Mouse (Mus musculus): ENCODE results near the gene Mdk. TPM values are rescaled to one million over a fixed set of nuclear protein-coding genes. Genes with fewer than 3 reads are reported as not detected.

Mdk gene
- polyA plus RNA-seq, 1 experiment from 2014 or later: 1,773 TPM

DNA sequence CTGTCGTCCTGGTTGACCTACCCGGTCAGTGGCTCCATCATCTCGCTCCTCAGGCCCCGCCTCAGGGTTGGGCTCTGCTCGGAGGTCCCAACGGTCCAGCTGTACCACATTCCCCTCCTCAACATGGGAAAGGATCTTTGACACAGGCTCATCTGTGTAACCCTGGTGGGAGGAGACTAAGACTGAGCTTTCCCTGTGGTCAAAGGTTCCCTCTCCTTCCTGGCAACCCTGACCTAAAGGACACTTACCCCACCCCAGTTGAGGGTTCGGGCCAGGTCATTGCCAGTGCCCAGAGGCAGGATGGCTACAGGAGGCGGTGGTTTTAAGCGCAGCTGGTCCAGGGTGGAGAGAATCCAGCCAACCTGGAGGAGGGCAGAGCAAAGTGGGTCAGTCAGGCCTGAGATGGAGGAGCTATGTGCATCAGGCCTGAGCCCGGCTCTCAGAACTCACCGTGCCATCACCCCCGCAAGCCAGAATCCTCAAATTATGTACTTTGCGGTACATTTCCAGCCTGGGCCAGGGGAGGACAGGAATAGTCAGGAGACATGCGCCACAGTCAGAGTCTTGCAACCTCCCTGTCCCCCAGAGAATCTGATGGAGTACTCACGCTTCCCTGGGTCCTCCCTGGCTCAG, 7.3 kb upstream of the Mdk start:
- no peaks in the 10 kb centered on the region for H3K27me3 ChIP-seq (ENCODE audit: poor library complexity, severe bottlenecking)
- no peak for DNase-seq (ENCODE audit: extremely low spot score, low spot score)
- H3K36me3 ChIP-seq (replicated peaks): peaks cover 81% of the 10 kb centered on the region
- no peaks in the 10 kb centered on the region for H3K9me3 ChIP-seq
- H3K27ac ChIP-seq: no peak overlapping the region
- H3K4me3 ChIP-seq: no peak overlapping the region
- H3K4me1 ChIP-seq: peaks cover 32% of the 10 kb centered on the region
- WGBS: 83% methylated on average over 15 of the region's 15 CpGs

DNA sequence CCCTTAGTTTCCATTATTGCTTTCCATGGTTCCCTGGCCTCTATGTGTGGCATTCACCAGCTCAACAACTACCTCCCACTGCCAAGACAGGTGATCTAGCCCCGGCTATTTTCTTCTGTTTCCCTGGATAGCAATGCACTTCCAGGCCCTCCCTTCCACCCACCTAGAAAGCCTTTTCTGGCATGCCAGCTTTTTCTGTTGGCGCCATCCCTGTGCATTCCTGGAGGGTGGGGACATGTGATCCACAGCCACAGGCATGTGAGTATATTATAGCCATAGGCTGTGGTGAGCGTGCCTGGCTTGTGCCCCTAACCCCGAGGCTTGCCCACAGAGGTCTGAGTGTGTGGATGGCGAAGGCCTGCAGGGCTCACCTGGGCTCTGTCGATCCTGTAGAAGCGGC, 4.1 kb upstream of the Mdk start:
- Histone ChIP-seq H3K4me1 (peaks cover 58% of the 10 kb centered on the region), H3K36me3 (replicated peaks) (peaks cover 79% of the 10 kb centered on the region), H3K4me3 (no peak overlapping the region), H3K27me3 (ENCODE audit: poor library complexity, severe bottlenecking) (no peaks in the 10 kb centered on the region), H3K27ac (0 out of 2 replicates have a peak overlapping the region, but pooled peaks have one; percentile 56), H3K9me3 (no peaks in the 10 kb centered on the region)
- WGBS: 90% methylated on average over 7 of the region's 7 CpGs
- DNase-seq (ENCODE audit: extremely low spot score, low spot score): no peak

DNA sequence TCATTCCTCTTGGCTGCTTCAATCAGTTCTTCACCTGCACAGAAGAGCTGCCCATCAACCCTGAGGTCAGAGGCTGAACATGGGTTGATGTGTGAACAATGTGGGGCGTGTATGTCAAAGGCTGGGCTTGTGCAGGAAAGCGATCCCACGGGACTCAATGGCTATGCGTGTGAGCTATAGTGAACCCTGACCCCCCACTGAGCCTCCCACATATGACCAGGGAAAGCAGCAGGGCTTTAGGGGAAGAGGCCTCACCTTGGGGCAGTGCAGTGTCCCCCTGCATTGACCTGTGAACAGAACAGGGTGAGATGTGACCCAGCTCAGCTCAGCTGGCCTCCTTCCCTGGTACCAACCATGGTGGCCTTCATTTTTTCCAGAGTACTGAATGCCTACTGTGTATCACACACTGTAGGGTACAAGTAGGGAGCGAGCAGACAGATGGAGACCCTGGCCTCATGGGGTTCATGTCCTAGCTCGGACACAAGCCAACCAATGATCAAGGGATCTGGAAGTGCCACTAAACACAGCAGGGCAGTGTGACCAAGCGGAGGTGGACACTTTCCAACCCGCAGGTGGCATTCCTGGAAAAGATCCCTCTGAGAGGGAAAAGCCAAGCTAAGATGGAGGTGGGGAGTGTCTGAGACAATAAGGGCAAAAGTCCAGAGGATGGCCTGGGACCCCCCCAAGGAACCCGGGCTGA, 2.9 kb upstream of the Mdk start:
- H3K4me3 ChIP-seq: no peak overlapping the region; the same call in 1 of the 2 replicates
- H3K27me3 ChIP-seq (ENCODE audit: poor library complexity, severe bottlenecking): no peaks in the 10 kb centered on the region
- no peaks in the 10 kb centered on the region for H3K9me3 ChIP-seq
- H3K27ac ChIP-seq: peak overlapping the region; percentile 53; the same call in 1 of the 2 replicates
- DNase-seq (ENCODE audit: extremely low spot score, low spot score): no peak
- 91% methylated on average over 9 of the region's 9 CpGs for WGBS
- peaks cover 64% of the 10 kb centered on the region for H3K4me1 ChIP-seq
- peaks cover 69% of the 10 kb centered on the region for H3K36me3 ChIP-seq (replicated peaks)

DNA sequence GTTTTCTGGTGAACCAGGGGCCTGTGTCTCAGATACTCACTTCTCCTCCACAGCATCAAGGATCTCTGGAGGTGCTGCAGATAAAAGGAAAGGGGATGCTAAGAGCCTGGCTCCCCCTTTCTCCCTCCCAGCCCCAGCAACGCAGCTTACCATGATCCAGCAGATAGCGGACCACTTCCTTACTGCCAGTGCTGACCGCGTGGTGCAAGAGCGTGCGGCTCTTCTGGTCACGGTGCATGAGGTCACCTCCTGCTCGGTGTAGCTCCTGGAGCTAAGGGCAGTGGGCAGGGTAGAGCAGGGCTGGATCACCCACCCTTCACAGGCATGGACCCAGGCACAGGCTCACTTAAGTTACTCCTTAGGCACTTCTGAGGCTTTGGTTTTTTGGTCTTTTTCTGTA, 1.9 kb upstream of the Mdk start:
- WGBS: 73% methylated on average over 8 of the region's 8 CpGs
- H3K36me3 ChIP-seq (replicated peaks): peaks cover 69% of the 10 kb centered on the region
- H3K9me3 ChIP-seq: no peaks in the 10 kb centered on the region
- H3K4me1 ChIP-seq: peaks cover 74% of the 10 kb centered on the region
- DNase-seq (ENCODE audit: extremely low spot score, low spot score): no peak
- peak overlapping the region; percentile 100 for H3K27ac ChIP-seq
- H3K4me3 ChIP-seq: peak overlapping the region; percentile 83; the same call in 1 of the 2 replicates
- H3K27me3 ChIP-seq (ENCODE audit: poor library complexity, severe bottlenecking): 0 out of 2 replicates have a peak, but pooled peaks cover under 1% of the 10 kb centered on the region

DNA sequence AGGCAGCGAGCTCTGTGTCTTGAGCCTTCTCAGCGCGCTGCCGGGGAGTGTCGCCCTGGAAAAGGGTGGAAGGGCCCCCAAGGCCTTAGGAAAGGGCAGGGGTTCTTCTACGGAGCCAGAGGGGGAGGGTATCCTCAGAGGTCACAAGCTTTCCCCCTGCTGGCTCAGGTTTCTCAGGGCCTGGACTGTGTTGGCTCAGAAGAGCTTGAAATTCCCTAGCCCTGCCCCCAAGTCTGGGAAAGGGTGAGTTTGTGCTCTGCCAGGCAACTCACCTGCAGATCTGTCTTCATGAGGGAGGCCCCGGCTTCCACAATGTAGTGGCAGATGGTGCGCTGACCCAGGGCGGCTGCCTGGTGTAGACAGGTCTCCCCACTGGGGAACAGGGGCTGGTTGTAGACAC, 1.4 kb upstream of the Mdk start:
- Histone ChIP-seq H3K4me3 (peak overlapping the region; percentile 83), H3K36me3 (replicated peaks) (peaks cover 69% of the 10 kb centered on the region), H3K27me3 (ENCODE audit: poor library complexity, severe bottlenecking) (peaks cover 6% of the 10 kb centered on the region; the same call in 1 of the 2 replicates), H3K9me3 (no peaks in the 10 kb centered on the region), H3K4me1 (peaks cover 79% of the 10 kb centered on the region), H3K27ac (peak overlapping the region; percentile 100)
- DNase-seq (ENCODE audit: extremely low spot score, low spot score): peak; percentile 49
- 12% methylated on average over 9 of the region's 9 CpGs for WGBS

GRCm38 (mm10) chr2:91932737-91933350, 747 bp upstream of the Mdk start:
- H3K4me1 ChIP-seq: peaks cover 86% of the 10 kb centered on the region

GRCm38 (mm10) chr2:91931328-91932159, 553 bp downstream of the Mdk start:
- H3K27ac ChIP-seq: peak overlapping the region; percentile 100
- under 1% methylated on average over 50 of the region's 50 CpGs for WGBS

More at GRCm38 (mm10) chr2:91932737-91933350, 747 bp upstream of the Mdk start:
- DNase-seq (ENCODE audit: extremely low spot score, low spot score): no peak
- Histone ChIP-seq H3K27ac (peak overlapping the region; percentile 100), H3K36me3 (replicated peaks) (peaks cover 69% of the 10 kb centered on the region), H3K9me3 (no peaks in the 10 kb centered on the region), H3K4me3 (peak overlapping the region; percentile 83), H3K27me3 (ENCODE audit: poor library complexity, severe bottlenecking) (peaks cover 8% of the 10 kb centered on the region; the same call in 1 of the 2 replicates)
- WGBS: 9% methylated on average over 6 of the region's 6 CpGs

GRCm38 (mm10) chr2:91930761-91931291, 1.3 kb downstream of the Mdk start:
- H3K4me3 ChIP-seq: peak overlapping the region; percentile 83
- peaks cover 82% of the 10 kb centered on the region for H3K4me1 ChIP-seq
- peak overlapping the region; percentile 100 for H3K27ac ChIP-seq
- WGBS: under 1% methylated on average over 23 of the region's 23 CpGs
- peak; percentile 62 for DNase-seq (ENCODE audit: extremely low spot score, low spot score)
- H3K36me3 ChIP-seq (replicated peaks): peaks cover 55% of the 10 kb centered on the region
- no peaks in the 10 kb centered on the region for H3K9me3 ChIP-seq
- H3K27me3 ChIP-seq (ENCODE audit: poor library complexity, severe bottlenecking): peaks cover 15% of the 10 kb centered on the region

More at GRCm38 (mm10) chr2:91931328-91932159, 553 bp downstream of the Mdk start:
- Histone ChIP-seq H3K27me3 (ENCODE audit: poor library complexity, severe bottlenecking) (peaks cover 13% of the 10 kb centered on the region; the same call in 1 of the 2 replicates), H3K4me3 (peak overlapping the region; percentile 83), H3K4me1 (peaks cover 85% of the 10 kb centered on the region), H3K9me3 (no peaks in the 10 kb centered on the region), H3K36me3 (replicated peaks) (peaks cover 63% of the 10 kb centered on the region)
- DNase-seq (ENCODE audit: extremely low spot score, low spot score): peak; percentile 96

DNA sequence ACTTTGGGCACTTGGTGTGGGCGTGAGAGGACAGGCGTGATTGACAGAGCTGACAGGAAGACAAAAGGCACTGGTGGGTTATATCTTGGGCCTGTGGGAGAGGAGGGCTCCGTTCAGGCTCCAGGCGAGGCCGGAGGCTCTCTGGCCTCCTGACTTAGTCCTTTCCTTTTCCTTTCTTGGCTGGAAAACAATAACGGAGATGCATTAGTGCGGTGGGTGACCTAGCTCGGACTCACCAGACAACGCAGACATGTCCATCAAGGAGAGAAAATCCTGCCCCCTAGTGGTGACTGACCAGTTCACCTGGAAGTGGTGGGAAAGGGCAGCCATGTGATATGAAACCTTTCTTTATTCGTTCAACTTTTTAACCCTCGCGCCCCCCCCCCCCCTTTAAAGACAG, 2.2 kb downstream of the Mdk start:
- peak overlapping the region; percentile 100 for H3K27ac ChIP-seq
- peaks cover 74% of the 10 kb centered on the region for H3K4me1 ChIP-seq
- DNase-seq (ENCODE audit: extremely low spot score, low spot score): peak; percentile 87
- no peaks in the 10 kb centered on the region for H3K9me3 ChIP-seq
- 6% methylated on average over 12 of the region's 12 CpGs for WGBS
- H3K4me3 ChIP-seq: peak overlapping the region; percentile 83
- H3K36me3 ChIP-seq (replicated peaks): peaks cover 47% of the 10 kb centered on the region
- peaks cover 24% of the 10 kb centered on the region for H3K27me3 ChIP-seq (ENCODE audit: poor library complexity, severe bottlenecking)

DNA sequence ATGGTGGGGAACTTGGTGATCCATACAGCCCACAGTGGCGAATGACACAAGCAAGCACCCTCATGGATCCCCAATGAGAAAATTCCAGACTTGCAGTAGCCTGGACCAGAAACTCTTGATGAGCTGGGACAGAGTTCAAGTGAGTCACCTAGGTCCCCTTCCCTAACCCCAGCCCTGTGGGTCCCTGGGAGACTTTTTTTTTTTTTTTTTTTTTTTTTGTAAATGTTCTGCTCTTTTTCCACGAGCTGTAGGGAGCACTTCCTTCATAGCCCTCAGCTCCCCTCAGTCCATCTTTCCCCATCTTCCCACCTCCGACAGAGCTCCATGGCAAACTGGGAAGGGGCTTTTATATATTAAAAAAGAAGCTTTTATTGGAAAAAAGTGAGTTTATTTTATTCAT, 2.6 kb downstream of the Mdk start:
- DNase-seq (ENCODE audit: extremely low spot score, low spot score): no peak
- Histone ChIP-seq H3K4me1 (peaks cover 69% of the 10 kb centered on the region), H3K27ac (peak overlapping the region; percentile 100; the same call in 1 of the 2 replicates), H3K4me3 (peak overlapping the region; percentile 83), H3K9me3 (no peaks in the 10 kb centered on the region), H3K36me3 (replicated peaks) (peaks cover 42% of the 10 kb centered on the region), H3K27me3 (ENCODE audit: poor library complexity, severe bottlenecking) (peaks cover 29% of the 10 kb centered on the region)
- WGBS: 55% methylated on average over 3 of the region's 3 CpGs

DNA sequence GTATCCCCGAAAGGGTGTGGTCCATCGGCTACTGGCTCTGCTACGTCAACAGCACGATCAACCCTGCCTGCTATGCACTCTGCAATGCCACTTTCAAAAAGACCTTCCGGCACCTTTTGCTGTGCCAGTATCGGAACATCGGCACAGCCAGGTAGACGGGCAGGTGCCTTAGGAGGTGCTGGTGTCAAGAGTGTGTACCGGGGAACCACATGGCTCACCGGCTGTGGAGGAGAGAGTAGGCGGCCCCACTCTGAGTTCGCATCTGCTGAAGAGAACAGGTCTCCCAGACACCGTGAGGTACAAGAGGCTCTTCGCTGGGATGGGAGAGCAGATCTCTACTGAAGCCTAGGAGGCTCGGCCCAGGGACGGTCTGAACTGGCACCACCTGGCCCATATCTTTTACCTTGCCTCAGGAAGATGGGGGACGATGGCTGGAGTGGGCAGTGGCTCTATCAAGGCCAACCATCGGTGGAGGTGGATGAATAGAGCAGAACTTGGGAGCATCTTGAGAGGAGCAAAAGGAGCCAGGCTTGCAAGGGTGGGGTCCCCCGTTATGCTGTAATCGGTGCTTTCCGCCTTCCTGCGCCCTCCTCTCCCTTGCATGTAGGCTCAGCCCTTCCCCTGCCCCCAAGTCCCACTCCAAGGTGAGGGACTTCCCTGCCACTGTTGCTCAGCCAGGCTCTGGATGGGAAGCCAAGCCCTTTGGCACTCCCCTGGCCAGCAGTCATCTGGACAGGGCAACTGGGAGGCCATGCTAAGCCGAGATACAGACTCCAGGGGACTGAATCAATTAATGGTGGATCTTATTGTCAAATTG, 3.4 kb downstream of the Mdk start:
- H3K4me1 ChIP-seq: peaks cover 69% of the 10 kb centered on the region
- WGBS: 76% methylated on average over 23 of the region's 23 CpGs
- H3K27me3 ChIP-seq (ENCODE audit: poor library complexity, severe bottlenecking): peaks cover 36% of the 10 kb centered on the region
- H3K9me3 ChIP-seq: no peaks in the 10 kb centered on the region
- H3K4me3 ChIP-seq: peak overlapping the region; percentile 83; the same call in 1 of the 2 replicates
- DNase-seq (ENCODE audit: extremely low spot score, low spot score): peak; percentile 38
- peaks cover 35% of the 10 kb centered on the region for H3K36me3 ChIP-seq (replicated peaks)
- 0 out of 2 replicates have a peak overlapping the region, but pooled peaks have one; percentile 48 for H3K27ac ChIP-seq
